Mouse (Mus musculus): ENCODE results near the gene Kmt2c. TPM values are rescaled to one million over a fixed set of nuclear protein-coding genes. Genes with fewer than 3 reads are reported as not detected.

Gene Kmt2c
- polyA plus RNA-seq, 1 experiment from 2014 or later, result 7.2 TPM

Other genes starting within 250 kb of the Kmt2c start
- gene Cct8l1, start 17.3 kb upstream of the Kmt2c start, polyA plus RNA-seq (2015; fragmentation: Nextera tagmentation; extraction: Ambion mirVana), result 0.08 TPM in 1 of 2 replicates, not detected in the other
- gene Xrcc2, start 207.0 kb upstream of the Kmt2c start, polyA plus RNA-seq (2015; fragmentation: Nextera tagmentation; extraction: Ambion mirVana), result 8.2 and 8.4 TPM in 2 replicates

Measured in heart, embryonic 13.5 days (tissue).